Mouse (Mus musculus) megakaryocyte, embryonic 14.5 days (primary cell): ENCODE measurements at regions not wholly inside any gene's neighbourhood (a gene's known extent, or its start where the extent isn't known, plus 50 kb on each side); places are given as distances from the start of the nearest gene placed in this dataset.

Experiments
- H3K27me3 ChIP-seq: replicated peaks from 2 replicates; pipeline ENCODE3; 2012; ENCODE audit warnings: inconsistent platforms
- H3K36me3 ChIP-seq: replicated peaks from 2 replicates; pipeline ENCODE3; 2012; ENCODE audit warnings: low read length, inconsistent platforms, mixed read lengths
- H3K4me1 ChIP-seq: 2 replicates; pipeline ENCODE4 v1.6.1; 2012; ENCODE audit warnings: inconsistent platforms
- H3K4me3 ChIP-seq: replicated peaks from 2 replicates; pipeline ENCODE3; 2012; ENCODE audit warnings: moderate library complexity, mild to moderate bottlenecking, inconsistent platforms
- H3K9me3 ChIP-seq: 2 replicates; pipeline ENCODE4 v1.6.1; 2012; ENCODE audit warnings: inconsistent platforms
- FLI1 ChIP-seq: IDR thresholded peaks from 2 replicates; pipeline ENCODE4 v1.6.1; 2012; ENCODE audit warnings: low read length, inconsistent platforms, mixed read lengths
- GATA1 ChIP-seq: IDR thresholded peaks from 3 replicates; pipeline ENCODE4 v1.6.1; 2012; ENCODE audit warnings: mixed read lengths, low read length, inconsistent platforms, borderline replicate concordance

- no peaks in the 10 kb centered on the region for H3K4me1 ChIP-seq
- no peaks in the 10 kb centered on the region for H3K27me3 ChIP-seq
- no peaks in the 10 kb centered on the region for H3K36me3 ChIP-seq
- no peak overlapping the region for H3K4me3 ChIP-seq
- H3K9me3 ChIP-seq, result no peaks in the 10 kb centered on the region
- TF ChIP-seq GATA1 (no peak), FLI1 (no peak)
Measured at GRCm38 (mm10) chr10:99685911-99686310, 73.5 kb downstream of the Csl start.

- no peak for TF ChIP-seq FLI1
- no peak for TF ChIP-seq GATA1
Measured at GRCm38 (mm10) chr10:99687011-99687410, 72.4 kb downstream of the Csl start.

GRCm38 (mm10) chr10:99697696-99698095 is 61.8 kb downstream of the Csl start:
- Histone ChIP-seq H3K9me3 (no peaks in the 10 kb centered on the region), H3K4me3 (no peak overlapping the region), H3K27me3 (no peaks in the 10 kb centered on the region), H3K36me3 (no peaks in the 10 kb centered on the region), H3K4me1 (no peaks in the 10 kb centered on the region)
- TF ChIP-seq FLI1 (no peak), GATA1 (no peak)

More at GRCm38 (mm10) chr10:99687011-99687410, 72.4 kb downstream of the Csl start:
- H3K4me1 ChIP-seq, result no peaks in the 10 kb centered on the region
- no peaks in the 10 kb centered on the region for H3K36me3 ChIP-seq
- H3K27me3 ChIP-seq, result no peaks in the 10 kb centered on the region
- no peak overlapping the region for H3K4me3 ChIP-seq
- no peaks in the 10 kb centered on the region for H3K9me3 ChIP-seq

GRCm38 (mm10) chr10:99699498-99699897 is 60.0 kb downstream of the Csl start:
- Histone ChIP-seq H3K36me3 (no peaks in the 10 kb centered on the region), H3K4me3 (no peak overlapping the region), H3K4me1 (no peaks in the 10 kb centered on the region), H3K27me3 (no peaks in the 10 kb centered on the region), H3K9me3 (no peaks in the 10 kb centered on the region)
- TF ChIP-seq FLI1 (no peak), GATA1 (no peak)

- no peaks in the 10 kb centered on the region for H3K27me3 ChIP-seq
- TF ChIP-seq GATA1 (no peak), FLI1 (no peak)
- no peaks in the 10 kb centered on the region for H3K4me1 ChIP-seq
- no peaks in the 10 kb centered on the region for H3K36me3 ChIP-seq
- H3K9me3 ChIP-seq, result no peaks in the 10 kb centered on the region
- H3K4me3 ChIP-seq, result no peak overlapping the region
Measured at GRCm38 (mm10) chr10:99700052-99700777, 59.2 kb downstream of the Csl start.
